Mouse (Mus musculus) C2C12 (cell line): Measurements from ENCODE around the gene Tln1.

Source experiments
- CTCF ChIP-seq: IDR thresholded peaks from one replicate; pipeline ENCODE4 v1.5.1; 2011; ENCODE audit not compliant: control insufficient read depth, insufficient read depth, insufficient read length
- MAX ChIP-seq: IDR thresholded peaks from one replicate; pipeline ENCODE4 v1.6.1; 2011; ENCODE audit warnings: mild to moderate bottlenecking, control low read depth

- TF ChIP-seq CTCF: no peak
- TF ChIP-seq MAX: no peak
Observed at GRCm38 (mm10) chr4:43503041-43503440, 59.5 kb downstream of the Tln1 start.
